In the genomic region with DNA sequence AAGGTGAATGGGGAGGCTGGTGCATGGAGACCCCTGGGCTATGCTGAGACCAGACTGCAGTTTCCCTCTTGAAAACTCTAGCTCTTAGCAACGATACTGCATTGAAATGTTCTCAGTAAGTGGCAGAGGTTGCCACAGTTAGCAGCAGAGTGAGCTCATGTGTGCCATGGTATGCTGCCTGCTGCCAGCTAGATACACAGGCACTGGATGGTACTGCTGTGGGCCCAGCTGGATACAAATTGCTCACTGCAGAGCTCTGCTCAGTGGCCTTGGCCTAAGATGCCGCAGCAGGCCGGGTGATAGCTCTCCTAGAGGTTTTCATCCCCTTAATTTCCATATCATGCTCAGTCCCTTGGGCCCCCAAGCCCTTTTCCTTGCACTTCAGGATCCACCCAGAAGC, we compare ENCODE assay signal across 27 mouse cellular contexts.
DNase-seq lines count a peak whose midpoint lies in the region; ATAC-seq lines count a peak whose summit lies in the region.
"Had no signal": no experiment of that assay in that cellular context is flagged by ENCODE, and none has a peak within 500 bp of the region (broad histone marks: within the 10 kb centered on the region; RNA-seq: fewer than 3 reads in every experiment).

No protein-coding gene starts in this region.

- no peaks in the 10 kb centered on the region for H3K9me3 ChIP-seq in hindbrain, embryonic 13.5 days
- H3K9me3 ChIP-seq in hindbrain, embryonic 10.5 days = no peaks in the 10 kb centered on the region
- no peaks in the 10 kb centered on the region for H3K9me3 ChIP-seq in megakaryocyte, embryonic 14.5 days
- H3K9me3 ChIP-seq: embryonic facial prominence, embryonic 15.5 days; heart, embryonic 13.5 days; limb, embryonic 12.5 days; liver, embryonic 12.5 days had no signal

- peak overlapping the region; percentile 1; the same call in 1 of the 2 replicates for H3K27ac ChIP-seq in hindbrain, embryonic 13.5 days
- no peak overlapping the region for H3K27ac ChIP-seq in hindbrain, embryonic 10.5 days
- H3K27ac ChIP-seq: embryonic facial prominence, embryonic 15.5 days; heart, embryonic 13.5 days; limb, embryonic 12.5 days; liver, embryonic 12.5 days had no signal

- intact Hi-C loops in gastrocnemius, postnatal 14 days (cut with DNase I; ENCODE audit: low total_unique reads) = no loop called here

- peak; percentile 24 to 32 for DNase-seq in adrenal gland, adult (ENCODE audit: inconsistent age in 2 of 2, low spot score in 1 of 2)
- DNase-seq in adrenal gland, postnatal 10 days = no peak
- no peak for DNase-seq in hindbrain, embryonic 10.5 days (ENCODE audit: low spot score)
- DNase-seq in brain, adult 2 months (ENCODE audit: low read depth, low spot score) = peak; percentile 61
- DNase-seq in gastrocnemius, postnatal 14 days = no peak
- DNase-seq: cerebellum, adult 9-11 months; gastrocnemius, postnatal 10 days; heart, adult 18-20 months; kidney, adult 18-20 months; kidney, postnatal 4 days; lung, adult 18-20 months; lung, postnatal 10 days; retina, postnatal 1 day; right cerebral cortex, postnatal 25 days; spleen, adult 18-20 months; thymus, adult 18-20 months; thymus, postnatal 36 days had no signal

- 0 out of 2 replicates have a peak, but pooled peaks cover 6% of the 10 kb centered on the region for H3K4me1 ChIP-seq in hindbrain, embryonic 13.5 days (replicated peaks)
- no peaks in the 10 kb centered on the region for H3K4me1 ChIP-seq in hindbrain, embryonic 10.5 days (replicated peaks)
- H3K4me1 ChIP-seq in megakaryocyte, embryonic 14.5 days = no peaks in the 10 kb centered on the region
- H3K4me1 ChIP-seq: embryonic facial prominence, embryonic 15.5 days; limb, embryonic 12.5 days; liver, embryonic 12.5 days had no signal

- no peaks in the 10 kb centered on the region for H3K27me3 ChIP-seq in hindbrain, embryonic 13.5 days
- H3K27me3 ChIP-seq in hindbrain, embryonic 10.5 days (ENCODE audit: insufficient read depth, poor library complexity, severe bottlenecking) = no peaks in the 10 kb centered on the region
- H3K27me3 ChIP-seq in megakaryocyte, embryonic 14.5 days (replicated peaks) = no peaks in the 10 kb centered on the region
- H3K27me3 ChIP-seq: embryonic facial prominence, embryonic 15.5 days; heart, embryonic 13.5 days; limb, embryonic 12.5 days; liver, embryonic 12.5 days had no signal

- no peaks in the 10 kb centered on the region for H3K36me3 ChIP-seq in hindbrain, embryonic 13.5 days
- H3K36me3 ChIP-seq in hindbrain, embryonic 10.5 days = no peaks in the 10 kb centered on the region
- H3K36me3 ChIP-seq in megakaryocyte, embryonic 14.5 days (replicated peaks; ENCODE audit: low read length) = peaks cover 17% of the 10 kb centered on the region
- H3K36me3 ChIP-seq: embryonic facial prominence, embryonic 15.5 days; heart, embryonic 13.5 days; limb, embryonic 12.5 days; liver, embryonic 12.5 days had no signal

- no peak overlapping the region for H3K9ac ChIP-seq in hindbrain, embryonic 13.5 days
- H3K9ac ChIP-seq: embryonic facial prominence, embryonic 15.5 days; heart, embryonic 13.5 days; limb, embryonic 12.5 days; liver, embryonic 12.5 days had no signal

- ATAC-seq in hindbrain, embryonic 13.5 days (ENCODE audit: low FRiP score) = 0 out of 2 replicates have a peak, but pooled peaks have one; percentile 43
- ATAC-seq in megakaryocyte, adult 5-6 weeks (ENCODE audit: poor library complexity, severe bottlenecking) = no peak
- ATAC-seq: activated CD4-positive, CD25-positive, alpha-beta regulatory T cell, adult 4 months; forebrain, embryonic 14.5 days; inflammation-experienced regulatory T-cells, adult 6 months; liver, embryonic 12.5 days had no signal

- 59% methylated on average over 3 of the region's 3 CpGs for WGBS in hindbrain, embryonic 13.5 days
- 82% methylated on average over 3 of the region's 3 CpGs for whole genome bisulfite sequencing in hindbrain, embryonic 10.5 days

- no peak overlapping the region for H3K4me3 ChIP-seq in hindbrain, embryonic 13.5 days
- no peak overlapping the region for H3K4me3 ChIP-seq in hindbrain, embryonic 10.5 days
- H3K4me3 ChIP-seq in megakaryocyte, embryonic 14.5 days (replicated peaks) = peak overlapping the region; percentile 17
- H3K4me3 ChIP-seq: embryonic facial prominence, embryonic 15.5 days; heart, embryonic 13.5 days; limb, embryonic 12.5 days; liver, embryonic 12.5 days had no signal

- no peak overlapping the region for H3K4me2 ChIP-seq in hindbrain, embryonic 13.5 days
- H3K4me2 ChIP-seq: embryonic facial prominence, embryonic 15.5 days; heart, embryonic 13.5 days; limb, embryonic 12.5 days; liver, embryonic 12.5 days had no signal

Comparison
In these comparisons a context has a peak if more than half of its experiments do, and no peak if none do; other contexts are left out.
1. DNase-seq: peak in adrenal gland, adult (2 of 2) and brain, adult 2 months (single experiment); none in adrenal gland, postnatal 10 days (single experiment), hindbrain, embryonic 10.5 days (single experiment) and gastrocnemius, postnatal 14 days (single experiment).